19 mouse cellular contexts compared by ENCODE assay signal in genomic region chr11:53475620-53476019, GRCm38 (mm10). TPM values are rescaled to one million over a fixed set of nuclear protein-coding genes. Genes with fewer than 3 reads are reported as not detected.
DNase-seq lines count a peak whose midpoint lies in the region; ATAC-seq and TF ChIP-seq lines count a peak whose summit lies in the region.
"Had no signal": no experiment of that assay in that cellular context is flagged by ENCODE, and none has a peak within 500 bp of the region (broad histone marks: within the 10 kb centered on the region; RNA-seq: fewer than 3 reads in every experiment).

No protein-coding gene starts in this region.

- DNase-seq in embryonic facial prominence, embryonic 10.5 days (ENCODE audit: low spot score) = no peak
- DNase-seq in midbrain, postnatal 0 days (ENCODE audit: low spot score) = no peak
- no peak for DNase-seq in thymus, postnatal 0 days (ENCODE audit: low spot score)
- no peak for DNase-seq in adrenal gland, postnatal 14 days
- no peak for DNase-seq in gastrocnemius, adult 2 months
- DNase-seq: cerebellum, postnatal 36 days; heart, adult 18-20 months; kidney, postnatal 4 days; liver, postnatal 0 days had no signal

- H3K27me3 ChIP-seq in embryonic facial prominence, embryonic 12.5 days = peaks cover 69% of the 10 kb centered on the region
- peaks cover 99% of the 10 kb centered on the region for H3K27me3 ChIP-seq in embryonic facial prominence, embryonic 10.5 days (replicated peaks; ENCODE audit: low read depth, poor library complexity, severe bottlenecking)
- H3K27me3 ChIP-seq in forebrain, embryonic 13.5 days = peaks cover 56% of the 10 kb centered on the region
- H3K27me3 ChIP-seq in hindbrain, embryonic 15.5 days = peaks cover 64% of the 10 kb centered on the region
- H3K27me3 ChIP-seq in midbrain, postnatal 0 days (ENCODE audit: insufficient read depth, low read length) = peaks cover 24% of the 10 kb centered on the region

- intact Hi-C loops in gastrocnemius, adult 2 months (cut with DNase I) = no loop called here

- no peak overlapping the region for H3K27ac ChIP-seq in embryonic facial prominence, embryonic 12.5 days
- no peak overlapping the region for H3K27ac ChIP-seq in embryonic facial prominence, embryonic 10.5 days (replicated peaks)
- peak overlapping the region; percentile 70 for H3K27ac ChIP-seq in forebrain, embryonic 13.5 days
- H3K27ac ChIP-seq in hindbrain, embryonic 15.5 days (replicated peaks) = 0 out of 2 replicates have a peak overlapping the region, but pooled peaks have one; percentile 4
- 0 out of 2 replicates have a peak overlapping the region, but pooled peaks have one; percentile 18 for H3K27ac ChIP-seq in midbrain, postnatal 0 days (ENCODE audit: low read depth, low read length)
- H3K27ac ChIP-seq in gastrocnemius, adult 2 months = no peak overlapping the region
- H3K27ac ChIP-seq: embryonic facial prominence, embryonic 15.5 days had no signal

- no peak for ATAC-seq in embryonic facial prominence, embryonic 12.5 days (ENCODE audit: insufficient number of reproducible peaks, insufficient read depth, low FRiP score, low TSS enrichment)
- peak; percentile 48 for ATAC-seq in forebrain, embryonic 13.5 days
- ATAC-seq in hindbrain, embryonic 15.5 days (ENCODE audit: low FRiP score, low read depth) = no peak
- ATAC-seq in midbrain, postnatal 0 days (ENCODE audit: low FRiP score) = no peak
- ATAC-seq: intestine, embryonic 16.5 days; liver, postnatal 0 days; Patski had no signal

- 0 out of 2 replicates have a peak overlapping the region, but pooled peaks have one; percentile 7 for H3K4me2 ChIP-seq in embryonic facial prominence, embryonic 12.5 days (replicated peaks)
- H3K4me2 ChIP-seq in forebrain, embryonic 13.5 days = peak overlapping the region; percentile 26
- H3K4me2 ChIP-seq in hindbrain, embryonic 15.5 days = peak overlapping the region; percentile 42
- H3K4me2 ChIP-seq in midbrain, postnatal 0 days (ENCODE audit: low read depth, low read length, poor library complexity, severe bottlenecking) = peak overlapping the region; percentile 23
- H3K4me2 ChIP-seq: embryonic facial prominence, embryonic 15.5 days had no signal

- H3K4me1 ChIP-seq in embryonic facial prominence, embryonic 12.5 days = peaks cover 31% of the 10 kb centered on the region
- peaks cover 43% of the 10 kb centered on the region for H3K4me1 ChIP-seq in embryonic facial prominence, embryonic 10.5 days
- peaks cover 33% of the 10 kb centered on the region for H3K4me1 ChIP-seq in forebrain, embryonic 13.5 days
- H3K4me1 ChIP-seq in hindbrain, embryonic 15.5 days (replicated peaks) = peaks cover 31% of the 10 kb centered on the region
- H3K4me1 ChIP-seq in midbrain, postnatal 0 days (ENCODE audit: insufficient read depth, low read length) = peaks cover 9% of the 10 kb centered on the region; the same call in 1 of the 2 replicates

- 21% methylated on average over 8 of the region's 8 CpGs for WGBS in embryonic facial prominence, embryonic 12.5 days
- 27% methylated on average over 8 of the region's 8 CpGs for WGBS in embryonic facial prominence, embryonic 10.5 days
- 14% methylated on average over 8 of the region's 8 CpGs for WGBS in forebrain, embryonic 13.5 days
- 13% methylated on average over 8 of the region's 8 CpGs for WGBS in hindbrain, embryonic 15.5 days
- WGBS in midbrain, postnatal 0 days = 8% methylated on average over 8 of the region's 8 CpGs

- no peak overlapping the region for H3K4me3 ChIP-seq in embryonic facial prominence, embryonic 12.5 days
- no peak overlapping the region for H3K4me3 ChIP-seq in embryonic facial prominence, embryonic 10.5 days
- 0 out of 2 replicates have a peak overlapping the region, but pooled peaks have one; percentile 3 for H3K4me3 ChIP-seq in forebrain, embryonic 13.5 days
- no peak overlapping the region for H3K4me3 ChIP-seq in hindbrain, embryonic 15.5 days
- H3K4me3 ChIP-seq in midbrain, postnatal 0 days (ENCODE audit: low read depth, low read length) = peak overlapping the region; percentile 0; the same call in 1 of the 2 replicates
- H3K4me3 ChIP-seq in gastrocnemius, adult 2 months = no peak overlapping the region
- H3K4me3 ChIP-seq: embryonic facial prominence, embryonic 15.5 days; myocyte had no signal

- H3K9ac ChIP-seq in embryonic facial prominence, embryonic 12.5 days = no peak overlapping the region
- H3K9ac ChIP-seq in forebrain, embryonic 13.5 days = 0 out of 2 replicates have a peak overlapping the region, but pooled peaks have one; percentile 4
- no peak overlapping the region for H3K9ac ChIP-seq in hindbrain, embryonic 15.5 days
- H3K9ac ChIP-seq in midbrain, postnatal 0 days (replicated peaks; ENCODE audit: low read length, poor library complexity, severe bottlenecking) = no peak overlapping the region
- H3K9ac ChIP-seq: embryonic facial prominence, embryonic 15.5 days; liver, postnatal 0 days had no signal

- H3K9me3 ChIP-seq in embryonic facial prominence, embryonic 12.5 days = no peaks in the 10 kb centered on the region
- H3K9me3 ChIP-seq in embryonic facial prominence, embryonic 10.5 days = peaks cover 8% of the 10 kb centered on the region
- 0 out of 2 replicates have a peak, but pooled peaks cover 4% of the 10 kb centered on the region for H3K9me3 ChIP-seq in forebrain, embryonic 13.5 days (replicated peaks)
- H3K9me3 ChIP-seq in hindbrain, embryonic 15.5 days = no peaks in the 10 kb centered on the region
- no peaks in the 10 kb centered on the region for H3K9me3 ChIP-seq in midbrain, postnatal 0 days (ENCODE audit: low read length)
- H3K9me3 ChIP-seq: embryonic facial prominence, embryonic 15.5 days had no signal

- H3K36me3 ChIP-seq in embryonic facial prominence, embryonic 12.5 days = no peaks in the 10 kb centered on the region
- no peaks in the 10 kb centered on the region; the same call in 1 of the 2 replicates for H3K36me3 ChIP-seq in embryonic facial prominence, embryonic 10.5 days (replicated peaks)
- no peaks in the 10 kb centered on the region for H3K36me3 ChIP-seq in forebrain, embryonic 13.5 days (ENCODE audit: poor library complexity, severe bottlenecking)
- H3K36me3 ChIP-seq in hindbrain, embryonic 15.5 days = no peaks in the 10 kb centered on the region
- H3K36me3 ChIP-seq in midbrain, postnatal 0 days (ENCODE audit: insufficient read depth, low read length) = no peaks in the 10 kb centered on the region
- H3K36me3 ChIP-seq: embryonic facial prominence, embryonic 15.5 days had no signal

- no peak for TF ChIP-seq CTCF in midbrain, postnatal 0 days (IDR thresholded peaks at IDR 0.05)
- no peak for TF ChIP-seq CTCF in gastrocnemius, adult 2 months (IDR thresholded peaks at IDR 0.05)

RNA-seq across cellular contexts. Expression of gene Gm9945, which starts 4.3 kb away (rescaled TPM):
- polyA plus RNA-seq in embryonic facial prominence, embryonic 12.5 days (2016; fragmentation: Nextera tagmentation; extraction: Ambion mirVana) = 0.25 TPM in 1 of 2 replicates, not detected in the other
- polyA plus RNA-seq in embryonic facial prominence, embryonic 10.5 days (2016; fragmentation: Nextera tagmentation; extraction: Ambion mirVana) = 0.16 TPM in 1 of 2 replicates, not detected in the other
- not detected in 2 replicates for polyA plus RNA-seq in forebrain, embryonic 13.5 days (2015; fragmentation: Nextera tagmentation; extraction: Ambion mirVana)
- polyA plus RNA-seq in hindbrain, embryonic 15.5 days (2015; fragmentation: Nextera tagmentation; extraction: Ambion mirVana) = 0.38 TPM in 1 of 2 replicates, not detected in the other
- not detected in 2 replicates for total RNA-seq in midbrain, postnatal 0 days (2014; rRNA removed)
- polyA plus RNA-seq in midbrain, postnatal 0 days (2015; fragmentation: Nextera tagmentation; extraction: Ambion mirVana) = 0.33 and 0.43 TPM in 2 replicates
- not detected in 2 replicates for polyA plus RNA-seq in thymus, postnatal 0 days (2015; fragmentation: Nextera tagmentation; extraction: Ambion mirVana)
- not detected in 2 replicates for total RNA-seq in adrenal gland, postnatal 14 days (2021)
- not detected for total RNA-seq in gastrocnemius, adult 2 months (2021)
- total RNA-seq: heart, adult 18-20 months had no signal
- polyA plus RNA-seq: embryonic facial prominence, embryonic 15.5 days; heart, postnatal 0 days; intestine, embryonic 16.5 days; limb, embryonic 14.5 days; myocyte; Patski had no signal

RNA-seq across cellular contexts. Expression of gene Sowaha, which starts 4.5 kb away (rescaled TPM):
- 1.6 and 2.4 TPM in 2 replicates for polyA plus RNA-seq in embryonic facial prominence, embryonic 12.5 days (2016; fragmentation: Nextera tagmentation; extraction: Ambion mirVana)
- polyA plus RNA-seq in embryonic facial prominence, embryonic 10.5 days (2016; fragmentation: Nextera tagmentation; extraction: Ambion mirVana) = 0.44 and 0.82 TPM in 2 replicates
- polyA plus RNA-seq in forebrain, embryonic 13.5 days (2015; fragmentation: Nextera tagmentation; extraction: Ambion mirVana) = 0.97 and 1.1 TPM in 2 replicates
- polyA plus RNA-seq in hindbrain, embryonic 15.5 days (2015; fragmentation: Nextera tagmentation; extraction: Ambion mirVana) = 1.3 and 1.6 TPM in 2 replicates
- total RNA-seq in midbrain, postnatal 0 days (2014; rRNA removed) = 6.6 and 7.3 TPM in 2 replicates
- polyA plus RNA-seq in midbrain, postnatal 0 days (2015; fragmentation: Nextera tagmentation; extraction: Ambion mirVana) = 3.5 and 4.0 TPM in 2 replicates
- polyA plus RNA-seq in thymus, postnatal 0 days (2015; fragmentation: Nextera tagmentation; extraction: Ambion mirVana) = 0.05 and 0.15 TPM in 2 replicates
- 0.68 and 1.1 TPM in 2 replicates for total RNA-seq in adrenal gland, postnatal 14 days (2021)
- total RNA-seq in gastrocnemius, adult 2 months (2021) = under 1 TPM; 0.06 to 0.15 TPM
- polyA plus RNA-seq: myocyte, Patski had no signal

RNA-seq across cellular contexts. Expression of gene Gm9837, which starts 5.3 kb away (rescaled TPM):
- not detected in 2 replicates for polyA plus RNA-seq in embryonic facial prominence, embryonic 12.5 days (2016; fragmentation: Nextera tagmentation; extraction: Ambion mirVana)
- not detected in 2 replicates for polyA plus RNA-seq in embryonic facial prominence, embryonic 10.5 days (2016; fragmentation: Nextera tagmentation; extraction: Ambion mirVana)
- polyA plus RNA-seq in forebrain, embryonic 13.5 days (2015; fragmentation: Nextera tagmentation; extraction: Ambion mirVana) = not detected in 2 replicates
- polyA plus RNA-seq in hindbrain, embryonic 15.5 days (2015; fragmentation: Nextera tagmentation; extraction: Ambion mirVana) = not detected in 2 replicates
- not detected in 2 replicates for total RNA-seq in midbrain, postnatal 0 days (2014; rRNA removed)
- not detected in 2 replicates for polyA plus RNA-seq in midbrain, postnatal 0 days (2015; fragmentation: Nextera tagmentation; extraction: Ambion mirVana)
- polyA plus RNA-seq in thymus, postnatal 0 days (2015; fragmentation: Nextera tagmentation; extraction: Ambion mirVana) = not detected in 2 replicates
- total RNA-seq in adrenal gland, postnatal 14 days (2021) = not detected in 2 replicates
- total RNA-seq in gastrocnemius, adult 2 months (2021) = not detected
- total RNA-seq: heart, adult 18-20 months; left cerebral cortex, adult 8-10 months had no signal
- polyA plus RNA-seq: embryonic facial prominence, embryonic 15.5 days; heart, postnatal 0 days; intestine, embryonic 16.5 days; limb, embryonic 14.5 days; liver, postnatal 0 days; myocyte; Patski had no signal

RNA-seq across cellular contexts. Expression of gene Shroom1, which starts 18.6 kb away (rescaled TPM):
- 5.9 and 6.5 TPM in 2 replicates for polyA plus RNA-seq in embryonic facial prominence, embryonic 12.5 days (2016; fragmentation: Nextera tagmentation; extraction: Ambion mirVana)
- 2.3 and 2.4 TPM in 2 replicates for polyA plus RNA-seq in embryonic facial prominence, embryonic 10.5 days (2016; fragmentation: Nextera tagmentation; extraction: Ambion mirVana)
- polyA plus RNA-seq in forebrain, embryonic 13.5 days (2015; fragmentation: Nextera tagmentation; extraction: Ambion mirVana) = 1.2 and 1.3 TPM in 2 replicates
- 3.5 TPM in 2 replicates for polyA plus RNA-seq in hindbrain, embryonic 15.5 days (2015; fragmentation: Nextera tagmentation; extraction: Ambion mirVana)
- total RNA-seq in midbrain, postnatal 0 days (2014; rRNA removed) = 5.4 and 10.9 TPM in 2 replicates
- 3.4 and 4.1 TPM in 2 replicates for polyA plus RNA-seq in midbrain, postnatal 0 days (2015; fragmentation: Nextera tagmentation; extraction: Ambion mirVana)
- 0.27 and 0.42 TPM in 2 replicates for polyA plus RNA-seq in thymus, postnatal 0 days (2015; fragmentation: Nextera tagmentation; extraction: Ambion mirVana)
- total RNA-seq in adrenal gland, postnatal 14 days (2021) = 3.9 and 5.7 TPM in 2 replicates
- under 1 TPM; 0.36 to 0.54 TPM for total RNA-seq in gastrocnemius, adult 2 months (2021)
- polyA plus RNA-seq: Patski had no signal

RNA-seq across cellular contexts. Expression of gene Gm10447, which starts 18.7 kb away (rescaled TPM):
- polyA plus RNA-seq in embryonic facial prominence, embryonic 12.5 days (2016; fragmentation: Nextera tagmentation; extraction: Ambion mirVana) = 0.22 and 0.27 TPM in 2 replicates
- 0.16 and 0.19 TPM in 2 replicates for polyA plus RNA-seq in embryonic facial prominence, embryonic 10.5 days (2016; fragmentation: Nextera tagmentation; extraction: Ambion mirVana)
- not detected in 2 replicates for polyA plus RNA-seq in forebrain, embryonic 13.5 days (2015; fragmentation: Nextera tagmentation; extraction: Ambion mirVana)
- 0.07 TPM in 1 of 2 replicates, not detected in the other for polyA plus RNA-seq in hindbrain, embryonic 15.5 days (2015; fragmentation: Nextera tagmentation; extraction: Ambion mirVana)
- total RNA-seq in midbrain, postnatal 0 days (2014; rRNA removed) = not detected in 2 replicates
- 0.11 TPM in 2 replicates for polyA plus RNA-seq in midbrain, postnatal 0 days (2015; fragmentation: Nextera tagmentation; extraction: Ambion mirVana)
- not detected in 2 replicates for polyA plus RNA-seq in thymus, postnatal 0 days (2015; fragmentation: Nextera tagmentation; extraction: Ambion mirVana)
- total RNA-seq in adrenal gland, postnatal 14 days (2021) = not detected in 2 replicates
- total RNA-seq in gastrocnemius, adult 2 months (2021) = not detected
- total RNA-seq: heart, adult 18-20 months had no signal
- polyA plus RNA-seq: Patski had no signal

Comparison
In these comparisons a context has a peak if more than half of its experiments do, and no peak if none do; other contexts are left out.
1. H3K27ac ChIP-seq: peak in forebrain, embryonic 13.5 days (single experiment), hindbrain, embryonic 15.5 days (single experiment) and midbrain, postnatal 0 days (single experiment); none in embryonic facial prominence, embryonic 12.5 days (single experiment), embryonic facial prominence, embryonic 10.5 days (single experiment) and gastrocnemius, adult 2 months (single experiment).
2. H3K4me3 ChIP-seq: peak in forebrain, embryonic 13.5 days (single experiment) and midbrain, postnatal 0 days (single experiment); none in embryonic facial prominence, embryonic 12.5 days (single experiment), embryonic facial prominence, embryonic 10.5 days (single experiment), hindbrain, embryonic 15.5 days (single experiment) and gastrocnemius, adult 2 months (single experiment).
3. Peak in every context shown above with its lines, with median percentiles within 50 percentile points of each other: H3K4me2 ChIP-seq.